Mouse (Mus musculus): ENCODE results near the gene Wdr5b.
"Not testable (repeated sequence)": the region's sequence is repeated elsewhere in the genome, so short reads cannot be mapped to it uniquely, and the experiment has no call there.

Wdr5b gene

DNA sequence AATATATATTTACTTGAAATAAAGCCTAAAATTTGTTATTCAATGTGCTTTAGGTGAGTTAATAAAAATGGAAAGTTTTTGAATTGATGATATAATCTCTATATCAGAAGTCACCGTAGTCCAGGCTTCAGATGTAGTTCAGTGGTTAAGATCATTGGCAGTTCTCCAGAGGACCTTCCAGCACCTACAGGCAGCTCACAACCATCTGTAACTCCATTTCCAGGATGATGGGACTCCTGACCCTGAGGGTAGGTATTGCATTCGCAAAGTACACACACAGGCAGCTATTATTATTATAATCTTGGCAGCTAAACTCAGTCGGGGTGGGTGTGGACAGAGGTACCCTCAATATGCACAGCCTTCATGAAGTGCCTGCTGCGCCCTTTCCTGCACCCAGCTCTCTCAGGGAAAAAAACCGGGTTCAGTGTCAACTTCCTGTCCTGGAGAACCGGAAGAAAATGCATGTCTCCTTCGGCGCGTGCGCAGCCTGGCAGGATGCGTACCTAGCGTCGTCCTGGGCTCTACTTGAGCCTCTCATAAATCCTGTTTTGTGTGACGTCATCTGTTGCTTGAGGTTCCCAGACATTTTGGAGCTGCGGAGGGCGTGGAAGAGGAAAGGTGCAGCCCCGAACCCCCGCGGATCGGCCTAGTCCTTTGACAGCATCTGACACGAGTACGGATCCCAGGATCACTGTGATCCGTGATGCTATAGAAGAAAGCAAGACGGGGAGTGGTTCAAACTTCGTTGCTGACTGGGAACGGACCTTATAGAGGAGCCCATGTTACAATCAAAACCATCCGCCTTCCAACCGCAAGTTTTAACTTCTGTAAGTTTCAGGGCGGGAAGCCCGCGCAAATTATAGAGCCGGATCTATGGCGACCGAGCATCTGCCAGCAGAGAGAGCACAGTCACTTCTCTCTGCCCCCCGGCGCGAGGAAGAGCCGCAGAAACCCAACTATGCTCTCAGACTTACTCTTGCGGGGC lies at the start of gene Wdr5b:
Gene Wdr5b (plus strand): TSS at position 551 of the 985 bp plus-strand sequence.
- peak; percentile 75 to 77 for DNase-seq (ENCODE audit: low read depth in 1 of 2, low spot score in 2 of 2)

DNA sequence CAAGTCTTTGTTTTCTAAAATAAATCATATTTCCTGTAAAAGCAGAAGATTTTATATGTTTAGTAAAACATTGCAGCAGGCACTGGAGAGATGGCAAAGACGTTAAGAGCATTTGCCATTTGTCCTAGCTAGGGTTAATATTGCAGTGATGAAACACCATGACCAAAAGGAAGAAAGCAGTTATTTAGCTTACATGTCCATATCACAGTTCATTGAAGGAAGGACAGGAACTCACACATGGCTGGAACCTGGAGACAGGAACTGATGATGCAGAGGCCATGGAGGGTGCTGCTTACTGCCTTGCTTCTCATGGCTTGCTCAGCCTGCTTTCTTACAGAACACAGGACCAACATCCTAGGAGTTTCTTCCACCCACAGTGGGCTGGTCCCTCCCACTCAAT lies 48.6 kb upstream of the Wdr5b start:
- DNase-seq (ENCODE audit: low read depth in 1 of 2, low spot score in 2 of 2) = no peak

GRCm38 (mm10) chr16:35993316-35993715 lies 47.7 kb upstream of the Wdr5b start:
- no peak for DNase-seq (ENCODE audit: low read depth in 1 of 2, low spot score in 2 of 2)

DNA sequence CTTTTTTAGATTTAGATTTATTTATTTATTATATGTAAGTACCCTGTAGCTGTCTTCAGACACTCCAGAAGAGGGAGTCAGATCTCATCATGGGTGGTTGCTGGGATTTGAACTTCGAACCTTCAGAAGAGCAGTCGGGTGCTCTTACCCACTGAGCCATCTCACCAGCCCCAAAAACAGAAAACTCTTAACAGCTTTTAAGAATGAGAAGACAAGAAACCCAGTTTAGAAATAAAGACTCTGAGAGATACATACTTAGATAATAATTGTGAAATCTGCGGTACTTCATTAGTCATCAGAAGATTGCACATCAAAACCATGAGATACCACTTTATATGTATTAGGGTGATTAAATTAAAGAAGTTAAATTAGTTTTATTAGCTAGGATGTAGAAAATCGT lies 42.1 kb upstream of the Wdr5b start:
- not testable (repeated sequence) for DNase-seq (ENCODE audit: low read depth in 1 of 2, low spot score in 2 of 2)

- DNase-seq (ENCODE audit: low read depth in 1 of 2, low spot score in 2 of 2) = no peak
Observed at GRCm38 (mm10) chr16:36008396-36008795, 32.6 kb upstream of the Wdr5b start.

DNA sequence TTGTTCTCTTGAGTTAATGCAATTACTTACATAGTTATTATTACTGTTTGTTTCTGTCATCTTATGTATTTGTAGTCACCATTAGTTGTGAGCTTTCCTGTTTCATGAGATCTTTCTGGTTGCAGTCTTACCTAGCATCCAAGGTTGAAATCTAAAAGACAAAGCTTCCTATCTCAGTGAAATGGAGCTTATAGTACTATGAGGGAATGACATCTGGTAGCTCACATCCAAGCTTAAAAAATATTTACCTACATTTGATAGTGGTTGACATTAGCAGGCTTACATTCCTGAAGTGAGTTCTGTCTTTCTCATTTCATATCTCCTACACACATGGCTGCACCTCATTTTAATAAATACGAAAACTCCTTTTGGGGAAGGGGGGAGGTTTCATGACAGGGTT lies 24.7 kb upstream of the Wdr5b start:
- DNase-seq (ENCODE audit: low read depth in 1 of 2, low spot score in 2 of 2) = no peak

DNA sequence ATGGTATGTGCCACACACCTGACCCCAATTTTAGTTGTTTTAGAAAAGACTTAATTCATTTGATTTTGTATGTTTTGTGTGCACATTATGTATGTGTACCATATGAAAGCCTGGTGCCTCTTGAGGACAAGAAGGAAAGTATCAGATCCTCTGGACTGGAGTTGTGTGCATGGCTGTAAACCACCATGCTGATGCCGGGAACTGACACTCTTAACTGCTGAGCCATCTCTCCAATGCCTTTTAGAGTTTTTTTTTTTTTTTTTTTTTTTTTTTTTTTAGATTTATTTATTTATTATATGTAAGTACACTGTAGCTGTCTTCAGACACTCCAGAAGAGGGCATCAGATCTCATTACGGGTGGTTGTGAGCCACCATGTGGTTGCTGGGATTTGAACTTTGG lies 12.9 kb upstream of the Wdr5b start:
- not testable (repeated sequence) for DNase-seq (ENCODE audit: low read depth in 1 of 2, low spot score in 2 of 2)

DNA sequence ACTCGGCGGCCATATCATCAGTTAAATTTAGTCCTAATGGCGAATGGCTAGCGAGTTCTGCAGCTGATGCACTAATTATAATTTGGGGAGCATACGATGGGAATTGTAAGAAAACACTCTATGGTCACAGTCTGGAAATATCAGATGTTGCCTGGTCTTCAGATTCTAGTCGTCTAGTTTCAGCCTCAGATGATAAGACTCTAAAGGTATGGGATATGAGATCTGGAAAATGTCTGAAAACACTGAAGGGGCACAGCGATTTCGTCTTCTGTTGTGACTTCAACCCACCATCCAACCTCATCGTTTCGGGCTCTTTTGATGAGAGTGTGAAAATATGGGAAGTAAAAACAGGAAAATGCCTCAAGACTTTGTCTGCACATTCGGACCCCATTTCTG lies 633 bp downstream of the Wdr5b start:
- DNase-seq (ENCODE audit: low read depth in 1 of 2, low spot score in 2 of 2) = no peak

- DNase-seq (ENCODE audit: low read depth in 1 of 2, low spot score in 2 of 2) = no peak
Observed at GRCm38 (mm10) chr16:36043073-36043472, 2.1 kb downstream of the Wdr5b start.

- no peak for DNase-seq (ENCODE audit: low read depth in 1 of 2, low spot score in 2 of 2)
Observed at GRCm38 (mm10) chr16:36043964-36044363, 3.0 kb downstream of the Wdr5b start.

GRCm38 (mm10) chr16:36047538-36047937 lies 6.5 kb downstream of the Wdr5b start:
- no peak for DNase-seq (ENCODE audit: low read depth in 1 of 2, low spot score in 2 of 2)

- no peak for DNase-seq (ENCODE audit: low read depth in 1 of 2, low spot score in 2 of 2)
Observed at GRCm38 (mm10) chr16:36051491-36051890, 10.5 kb downstream of the Wdr5b start.

GRCm38 (mm10) chr16:36053524-36054275 lies 12.7 kb downstream of the Wdr5b start:
- no peak for DNase-seq (ENCODE audit: low read depth in 1 of 2, low spot score in 2 of 2)

DNA sequence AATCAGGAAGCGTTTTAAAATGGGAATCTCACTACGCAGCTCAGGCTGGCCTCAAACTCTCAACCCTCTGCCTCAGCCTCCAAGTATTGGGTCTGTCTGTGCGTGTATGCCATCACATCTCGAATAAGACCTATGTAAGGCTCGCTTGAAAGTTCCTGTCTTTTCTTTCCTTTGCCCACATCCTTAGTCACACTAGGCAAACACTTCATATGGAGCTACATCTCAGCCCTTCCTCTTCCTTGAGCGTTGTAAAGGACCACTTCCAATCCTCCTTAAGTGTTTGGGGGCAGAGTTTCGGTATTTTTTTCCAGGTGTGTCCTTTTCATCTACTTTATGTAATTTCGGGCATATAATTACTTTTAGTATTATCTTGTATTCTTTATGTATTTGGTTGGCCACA lies 13.9 kb downstream of the Wdr5b start:
- no peak for DNase-seq (ENCODE audit: low read depth in 1 of 2, low spot score in 2 of 2)

- no peak for DNase-seq (ENCODE audit: low read depth in 1 of 2, low spot score in 2 of 2)
Observed at GRCm38 (mm10) chr16:36056416-36056815, 15.4 kb downstream of the Wdr5b start.

- no peak for DNase-seq (ENCODE audit: low read depth in 1 of 2, low spot score in 2 of 2)
Observed at GRCm38 (mm10) chr16:36057933-36058475, 17.0 kb downstream of the Wdr5b start.

- not testable (repeated sequence) for DNase-seq (ENCODE audit: low read depth in 1 of 2, low spot score in 2 of 2)
Observed at GRCm38 (mm10) chr16:36062534-36062933, 21.5 kb downstream of the Wdr5b start.

DNA sequence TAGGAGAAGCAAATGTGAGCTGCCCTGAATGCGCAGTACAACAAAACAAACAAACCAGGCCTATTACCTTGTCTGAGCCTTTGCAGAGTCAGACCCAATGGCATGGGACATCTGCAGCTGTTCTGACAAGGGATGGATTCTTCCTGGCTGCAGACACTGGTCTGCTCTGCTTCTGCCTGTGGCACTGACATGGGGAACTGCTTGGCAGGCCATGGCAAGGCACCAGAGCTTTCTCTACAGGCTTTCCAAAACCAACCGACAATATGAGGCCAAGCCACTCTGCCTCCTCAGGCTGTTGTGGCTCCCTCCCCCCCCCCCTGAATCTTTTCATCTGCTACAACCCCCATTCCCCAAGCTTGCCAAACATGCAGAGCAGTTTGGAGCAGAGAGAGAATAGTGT lies 22.3 kb downstream of the Wdr5b start:
- no peak for DNase-seq (ENCODE audit: low read depth in 1 of 2, low spot score in 2 of 2)

- DNase-seq (ENCODE audit: low read depth in 1 of 2, low spot score in 2 of 2) = no peak
Observed at GRCm38 (mm10) chr16:36064904-36065303, 23.9 kb downstream of the Wdr5b start.

DNA sequence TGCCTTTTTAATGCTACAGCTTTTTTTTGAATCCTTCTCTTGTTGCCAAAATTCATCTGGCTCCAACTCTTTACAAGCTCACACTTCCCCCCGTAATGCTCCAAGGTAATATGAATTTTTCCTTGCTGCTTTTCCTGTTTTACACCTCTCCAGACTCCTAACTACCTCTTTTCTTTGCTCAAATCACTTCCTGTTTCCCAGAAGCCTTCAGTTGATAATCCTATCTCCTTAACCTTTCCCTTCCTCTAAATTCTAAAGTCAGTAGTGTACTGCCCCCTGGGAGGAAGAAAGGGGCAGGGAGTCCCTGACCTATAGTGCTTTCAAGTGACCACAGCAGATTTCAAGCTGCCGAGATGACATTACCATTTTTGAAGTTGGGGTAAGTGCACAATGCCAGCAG lies 26.7 kb downstream of the Wdr5b start:
- no peak for DNase-seq (ENCODE audit: low read depth in 1 of 2, low spot score in 2 of 2)

DNA sequence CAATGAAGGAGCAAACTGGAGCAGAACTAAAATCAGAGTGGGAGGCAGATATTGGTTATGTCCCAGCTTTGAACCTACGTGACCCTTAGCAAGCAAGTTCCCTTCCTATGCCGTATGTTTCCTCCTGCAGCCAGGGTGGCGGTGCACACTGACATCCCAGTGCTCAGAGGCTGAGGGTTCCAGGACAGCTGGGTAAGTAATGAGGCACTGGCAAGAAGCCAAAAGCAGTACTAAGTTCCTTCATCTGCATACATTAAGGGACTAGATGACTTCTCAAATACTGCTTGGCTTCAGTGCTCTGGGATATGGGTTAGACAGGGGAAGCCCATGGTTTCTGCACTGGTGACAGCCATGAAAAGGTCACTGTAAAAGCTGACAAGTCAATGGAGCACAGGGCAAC lies 27.4 kb downstream of the Wdr5b start:
- DNase-seq (ENCODE audit: low read depth in 1 of 2, low spot score in 2 of 2) = no peak
